Mouse (Mus musculus): Measurements from ENCODE around the gene Rngtt. TPM values are rescaled to one million over a fixed set of nuclear protein-coding genes. Genes with fewer than 3 reads are reported as not detected.
"Not testable (repeated sequence)": the region's sequence is repeated elsewhere in the genome, so short reads cannot be mapped to it uniquely, and the experiment has no call there.

Rngtt gene
- total and polyA plus RNA-seq, 3 experiments = 2.5 to 37.4 (median 33.4) TPM

DNA sequence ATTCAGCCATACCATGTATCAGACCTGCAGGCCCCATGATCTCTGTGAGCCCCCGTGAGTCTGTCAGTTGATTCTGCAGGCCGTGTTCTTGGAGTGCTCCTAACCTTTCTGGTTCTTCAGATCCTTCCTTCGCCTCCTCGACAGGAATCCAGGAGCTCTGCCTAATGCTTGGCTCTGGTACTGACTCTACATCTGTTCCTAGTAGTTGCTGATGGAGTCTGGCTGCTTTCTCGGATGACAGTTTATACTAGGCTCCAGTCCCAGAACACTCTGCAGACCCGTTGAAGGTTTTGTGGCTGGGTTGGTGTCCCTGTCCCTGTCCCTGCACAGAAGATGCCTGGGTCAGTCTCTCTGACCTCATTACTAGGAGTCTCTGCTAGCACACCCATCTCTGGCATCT is 131.8 kb downstream of the Rngtt start:
- DNase-seq = no peak

DNA sequence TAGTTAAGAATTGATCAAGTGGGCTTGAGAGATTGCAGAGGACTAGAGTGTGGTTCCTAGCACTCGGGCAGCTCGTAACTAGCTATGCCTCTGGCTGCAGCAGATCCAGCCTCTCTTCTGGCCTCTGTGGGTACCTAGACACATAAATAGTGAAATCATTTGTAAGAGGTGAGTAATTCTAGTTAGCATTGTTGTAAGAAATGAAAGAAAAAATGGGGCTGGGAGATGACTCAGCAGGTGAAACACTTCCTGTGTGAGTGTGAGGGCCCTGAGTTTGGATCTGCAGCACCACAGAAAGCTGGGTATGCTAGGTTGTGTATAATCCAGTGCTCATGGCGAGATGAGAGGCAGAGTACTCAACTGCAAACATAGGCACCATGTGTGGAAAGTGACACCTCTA is 136.2 kb downstream of the Rngtt start:
- peak; percentile 16 for DNase-seq

DNA sequence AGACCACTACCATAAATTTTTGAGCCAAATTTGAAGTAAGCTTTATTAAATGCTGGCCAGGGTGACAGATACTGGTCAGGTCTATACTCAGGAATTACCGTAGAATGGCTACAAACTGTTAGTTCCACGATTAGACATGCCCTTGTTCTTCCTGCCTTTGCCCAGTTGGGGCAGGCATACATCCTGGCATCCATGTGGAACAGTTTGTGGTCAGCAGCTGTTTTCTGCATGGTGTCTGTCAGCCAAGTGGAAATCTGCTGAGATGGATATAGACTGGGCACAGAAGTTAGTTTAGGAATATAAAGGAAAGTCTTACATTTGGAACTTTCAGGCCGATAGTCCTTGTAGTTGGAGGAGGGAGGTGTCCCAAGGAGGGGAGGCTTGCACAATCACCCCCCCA is 136.8 kb downstream of the Rngtt start:
- DNase-seq = no peak

DNA sequence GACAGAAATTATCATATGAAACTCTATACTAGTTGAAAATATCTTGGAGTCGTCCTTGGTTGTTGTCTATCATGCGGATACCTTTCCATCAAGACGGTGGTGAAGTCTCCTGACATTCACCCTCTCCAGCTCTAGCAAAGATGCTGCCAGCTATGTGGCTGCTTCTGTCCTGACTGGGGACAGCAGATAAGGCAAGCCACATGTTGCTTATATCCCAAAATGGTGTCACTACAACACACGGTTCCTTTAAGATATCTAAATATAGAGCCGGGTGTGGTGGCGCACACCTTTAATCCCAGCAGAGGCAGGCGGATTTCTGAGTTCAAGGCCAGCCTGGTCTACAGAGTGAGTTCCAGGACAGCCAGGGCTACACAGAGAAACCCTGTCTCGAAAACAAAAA is 140.2 kb downstream of the Rngtt start:
- DNase-seq = not testable (repeated sequence)

DNA sequence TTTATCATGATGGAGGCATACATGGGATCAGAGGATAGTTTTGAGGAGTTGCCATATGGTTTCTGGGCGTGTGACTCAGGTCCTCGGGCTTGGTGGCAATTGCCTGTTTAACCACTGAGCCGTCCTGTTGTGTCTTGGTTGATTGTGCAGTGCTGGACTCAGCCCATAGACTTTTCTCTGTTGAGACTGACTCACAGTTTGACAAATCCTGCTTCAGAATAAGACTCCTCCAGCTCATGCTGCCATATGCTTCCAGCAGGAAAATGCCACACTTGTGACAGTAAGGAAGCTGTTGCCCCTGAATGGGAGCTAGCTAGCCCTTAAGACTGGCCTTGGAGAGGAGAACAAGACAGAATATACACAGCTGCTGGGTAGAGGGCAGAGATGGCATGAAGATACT is 149.7 kb downstream of the Rngtt start:
- DNase-seq = no peak

GRCm38 (mm10) chr4:33464432-33464831 is 154.3 kb downstream of the Rngtt start:
- DNase-seq = no peak

DNA sequence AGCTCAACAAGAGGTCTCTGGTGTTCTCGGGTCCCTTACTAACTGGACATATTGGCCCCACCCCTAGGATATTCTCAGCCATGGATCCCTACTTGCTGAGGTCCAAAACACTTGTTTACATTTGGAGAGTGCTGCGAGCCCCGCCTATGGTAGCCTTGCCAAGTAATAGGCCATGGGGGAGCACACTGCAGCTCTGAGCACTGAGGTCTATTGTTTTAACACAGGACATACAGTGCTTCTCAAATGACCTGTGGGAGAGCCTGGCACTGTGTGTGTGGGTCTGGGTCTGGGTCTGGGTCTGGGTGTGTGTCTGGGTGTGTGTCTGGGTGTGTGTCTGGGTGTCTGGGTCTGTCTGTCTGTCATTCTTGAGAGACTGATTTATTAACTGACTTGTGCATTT is 155.8 kb downstream of the Rngtt start:
- DNase-seq = no peak

- DNase-seq = peak; percentile 47
Observed at GRCm38 (mm10) chr4:33466970-33467399, 156.9 kb downstream of the Rngtt start.

DNA sequence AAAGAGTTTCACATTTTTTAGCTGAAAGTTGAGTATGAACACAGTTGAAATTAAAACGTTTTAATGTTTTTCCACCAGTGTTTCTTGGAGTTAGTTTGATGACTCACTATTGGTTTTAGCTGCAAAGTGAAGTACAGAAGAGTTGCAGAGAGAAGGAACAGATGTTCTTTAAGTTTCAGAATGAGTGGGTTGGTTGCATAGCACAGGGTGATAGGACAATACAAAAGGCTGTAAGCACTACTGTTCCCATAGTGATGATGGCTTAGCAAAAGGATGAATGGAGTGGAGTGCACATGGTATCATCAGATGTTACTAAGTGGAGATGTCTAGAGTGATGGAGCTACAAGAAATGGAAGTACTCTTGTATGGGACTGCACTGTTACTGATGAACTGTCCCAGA is 157.5 kb downstream of the Rngtt start:
- no peak for DNase-seq

DNA sequence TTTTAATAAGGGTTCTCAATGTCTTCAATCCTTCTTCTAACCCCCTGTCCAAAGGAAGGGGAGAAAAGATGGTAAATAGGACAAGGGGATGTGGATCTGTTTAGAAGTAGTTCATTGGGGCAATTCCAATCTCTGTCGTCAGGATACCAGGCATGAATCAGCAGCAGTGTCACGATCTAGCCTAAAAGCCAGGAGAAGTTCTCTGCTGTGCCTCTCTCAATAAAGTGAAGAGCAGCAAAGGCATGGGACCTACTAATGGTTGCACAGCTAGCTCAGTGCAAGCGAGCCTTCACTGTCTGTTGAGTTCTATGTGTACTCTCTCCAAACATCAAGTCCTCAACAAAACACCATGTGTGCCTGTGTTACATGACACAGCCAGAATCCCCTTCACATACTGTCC is 158.0 kb downstream of the Rngtt start:
- peak; percentile 32 for DNase-seq

DNA sequence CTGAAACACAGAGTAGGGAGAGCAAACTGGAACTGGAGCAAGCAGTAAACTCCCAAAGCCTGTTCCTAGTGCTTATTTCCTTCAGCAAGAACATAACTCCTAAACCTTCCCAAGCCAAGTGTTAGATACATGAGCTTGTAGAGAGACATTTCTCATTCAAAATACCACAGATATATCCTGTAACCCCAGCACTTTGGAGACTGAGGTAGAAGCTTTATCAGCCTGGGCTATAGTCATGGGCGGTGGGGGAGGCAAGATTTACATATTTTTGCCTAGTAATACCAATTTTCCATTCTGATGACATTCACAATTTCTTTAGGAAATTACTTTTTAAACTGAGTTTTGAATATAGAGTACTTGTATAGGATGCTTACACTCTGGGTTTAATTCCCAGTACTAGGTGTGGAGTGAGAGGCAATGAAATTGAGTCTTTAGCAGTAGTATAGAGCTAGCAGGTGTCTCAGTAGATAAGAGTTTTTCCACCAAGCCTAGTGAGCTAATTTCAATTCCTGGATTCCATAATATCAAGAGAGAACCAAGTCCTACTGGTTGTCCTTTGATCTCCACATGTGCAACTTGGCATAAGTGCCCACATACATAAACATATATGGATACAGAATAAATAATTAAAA is 160.7 kb downstream of the Rngtt start:
- no peak for DNase-seq

DNA sequence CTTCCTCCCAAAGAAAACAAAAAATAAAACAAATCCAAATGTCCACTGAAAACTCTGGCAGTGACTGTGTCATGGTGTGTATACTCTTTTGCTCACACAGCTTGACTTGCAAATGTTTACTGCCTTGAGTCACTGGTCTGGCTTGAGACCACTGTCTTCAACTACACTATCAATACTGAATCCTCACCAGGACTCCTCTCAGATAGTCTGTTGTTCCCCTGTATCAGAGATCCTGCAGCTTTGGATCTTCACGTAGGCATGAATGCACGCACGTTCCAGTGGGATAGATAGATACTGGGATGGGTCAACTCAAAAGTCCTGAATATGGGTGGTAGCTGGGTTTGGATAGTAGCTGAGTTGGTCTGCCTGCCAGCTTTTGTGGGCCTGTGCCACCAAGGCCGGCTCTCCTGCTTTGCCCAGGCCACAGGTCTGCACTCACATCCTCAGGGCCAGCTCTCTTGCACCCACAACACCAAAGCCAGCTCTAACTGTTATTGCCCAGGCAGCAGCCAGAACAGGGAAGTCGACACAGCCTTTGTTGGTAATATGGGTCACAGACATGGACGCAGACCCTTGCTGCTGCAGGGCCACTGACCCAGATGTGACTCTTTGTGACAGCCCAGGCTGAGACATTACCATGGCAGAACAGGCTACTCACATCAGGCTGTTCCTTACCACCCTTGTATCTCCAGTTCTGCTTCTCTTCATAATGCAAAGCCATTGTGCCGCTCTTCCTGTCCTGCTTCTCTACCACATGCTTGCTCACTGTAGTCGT is 168.1 kb downstream of the Rngtt start:
- DNase-seq = no peak

DNA sequence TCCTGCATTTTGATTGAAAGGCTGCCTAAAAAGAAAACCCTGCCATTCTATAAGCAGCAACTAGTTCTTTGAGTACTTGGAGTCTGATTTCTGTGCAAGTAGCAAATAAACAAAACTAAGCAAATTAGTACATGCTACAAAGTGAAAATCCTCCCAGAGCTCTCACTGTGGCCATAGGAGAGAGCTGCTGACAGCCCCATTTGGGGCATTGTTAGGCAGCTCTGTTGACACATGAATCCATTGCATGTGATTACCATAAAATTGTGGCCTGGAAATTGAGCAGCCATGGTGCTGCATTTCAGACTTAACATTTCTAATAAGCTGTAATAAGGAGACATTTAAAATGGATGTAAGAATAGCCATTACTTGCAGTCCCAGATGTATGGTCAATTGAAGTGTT is 171.6 kb downstream of the Rngtt start:
- no peak for DNase-seq

DNA sequence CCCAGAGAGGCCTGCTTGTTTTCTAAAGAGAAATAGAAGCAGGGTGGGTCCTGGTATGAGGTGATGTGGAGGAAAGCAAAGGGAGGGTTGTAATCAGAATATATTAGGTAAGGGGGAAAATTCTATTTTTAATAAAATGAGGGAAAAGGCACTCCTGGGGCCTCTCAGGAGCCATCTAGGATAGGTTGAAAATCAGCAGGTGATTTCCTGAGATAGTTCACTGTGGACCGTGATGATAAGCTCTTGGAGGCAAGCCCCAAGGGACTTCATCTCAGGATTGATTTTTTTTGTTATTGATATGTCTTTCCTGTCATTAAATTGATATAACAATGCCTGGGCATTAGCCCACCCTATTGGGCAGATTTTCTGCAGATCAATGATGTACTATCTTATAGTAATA is 175.9 kb downstream of the Rngtt start:
- DNase-seq = no peak

GRCm38 (mm10) chr4:33491108-33491507 is 181.0 kb downstream of the Rngtt start:
- no peak for DNase-seq

DNA sequence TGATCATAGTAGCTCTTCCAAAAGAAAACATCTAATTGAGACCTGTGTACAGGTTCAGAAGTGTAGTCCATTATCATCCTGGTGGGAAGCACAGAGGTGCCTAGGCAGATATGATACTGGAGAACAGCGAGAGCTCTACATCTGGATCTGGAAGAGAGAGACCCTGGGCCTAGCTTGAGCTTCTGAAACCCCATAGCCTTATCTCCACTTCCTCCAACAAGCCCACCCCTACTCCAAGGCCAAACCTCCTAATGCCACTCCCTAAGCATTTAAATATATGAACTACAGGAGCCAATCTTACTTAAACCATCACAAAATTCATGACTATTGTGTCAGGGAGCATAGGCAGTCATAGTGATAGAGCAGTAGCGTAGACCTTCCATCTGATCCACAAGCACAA is 184.3 kb downstream of the Rngtt start:
- DNase-seq = no peak

- DNase-seq = no peak
Observed at GRCm38 (mm10) chr4:33496985-33497384, 186.9 kb downstream of the Rngtt start.

DNA sequence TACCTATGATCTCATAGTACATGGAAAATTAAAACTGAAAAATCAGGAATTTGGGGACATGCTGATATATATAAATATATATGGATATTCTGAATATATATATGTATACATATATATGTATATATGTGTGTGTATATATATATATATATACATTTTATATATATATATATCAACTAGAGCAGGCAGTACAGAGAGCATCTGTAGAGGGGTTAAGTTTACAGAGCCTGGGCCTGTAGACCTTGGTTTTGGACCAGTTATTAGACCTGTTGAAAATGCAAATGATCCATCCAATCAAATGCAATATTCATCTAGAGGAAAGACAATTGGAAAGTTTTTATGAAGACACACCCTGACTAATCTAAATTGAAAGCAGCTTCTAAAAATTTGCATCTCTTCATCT is 187.5 kb downstream of the Rngtt start:
- DNase-seq = no peak

GRCm38 (mm10) chr4:33498160-33498874 is 188.2 kb downstream of the Rngtt start:
- DNase-seq = no peak

DNA sequence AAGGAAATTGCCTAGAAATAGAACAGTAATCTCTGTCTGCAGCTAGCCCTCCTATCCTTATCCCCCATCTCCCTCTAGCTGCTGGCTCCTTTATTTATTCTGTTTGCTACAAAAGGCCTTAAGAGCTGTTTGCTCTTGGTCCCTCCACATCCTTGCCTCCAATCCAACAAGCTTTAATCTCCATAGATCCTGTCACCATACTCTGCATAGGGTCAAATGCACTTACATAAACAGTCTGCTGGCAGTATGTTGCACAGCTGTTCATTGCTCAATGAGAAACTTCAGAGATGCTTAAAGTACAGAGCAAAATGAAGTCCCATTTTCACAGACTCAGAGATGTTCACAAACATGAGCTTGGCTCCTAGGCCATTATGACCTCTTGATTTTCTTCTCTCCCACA is 196.5 kb downstream of the Rngtt start:
- DNase-seq = no peak

DNA sequence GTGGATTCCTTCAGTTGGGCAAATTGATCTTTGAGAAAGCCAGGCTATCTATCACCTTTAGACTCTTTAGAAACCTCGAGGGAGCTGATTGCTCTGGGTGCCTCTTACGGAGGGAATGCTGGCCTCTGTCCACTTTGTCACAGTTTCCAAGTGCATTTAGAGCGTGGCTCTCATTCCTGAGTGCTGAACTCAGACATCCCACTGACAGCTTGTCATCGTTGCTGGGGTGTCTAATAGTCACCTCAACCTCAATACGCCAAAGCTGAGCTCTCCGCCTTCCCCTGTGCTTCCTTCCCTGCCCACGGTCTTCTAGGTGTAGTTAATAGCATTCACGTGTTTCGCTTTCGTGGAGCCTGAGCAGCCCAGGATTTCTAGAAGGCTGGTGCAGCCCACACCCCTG is 200.4 kb downstream of the Rngtt start:
- no peak for DNase-seq

- no peak for DNase-seq
Observed at GRCm38 (mm10) chr4:33513421-33513820, 203.3 kb downstream of the Rngtt start.

Data from adrenal gland, adult 2 months (tissue).